Mouse (Mus musculus) ES-E14 (cell line): ENCODE data around the gene Chia1.

ENCODE experiments used
- CHD2 ChIP-seq: IDR thresholded peaks from 2 replicates; pipeline ENCODE4 v1.6.1; 2014; ENCODE audit warnings: mild to moderate bottlenecking, low read depth, low read length, inconsistent platforms
- MAFK ChIP-seq: IDR thresholded peaks from 2 replicates; pipeline ENCODE4 v1.6.1; 2014; ENCODE audit warnings: mild to moderate bottlenecking, low read depth, low read length, inconsistent platforms; ENCODE audit not compliant: insufficient read depth
- ZC3H11A ChIP-seq: IDR thresholded peaks from 2 replicates; pipeline ENCODE4 v1.6.1; 2012; ENCODE audit warnings: low read depth, mild to moderate bottlenecking, inconsistent platforms, low read length, borderline replicate concordance

GRCm38 (mm10) chr3:106074824-106075223 is 38.2 kb upstream of the Chia1 start:
- no peak for TF ChIP-seq ZC3H11A
- TF ChIP-seq CHD2, result no peak
- TF ChIP-seq MAFK, result no peak
